Mouse (Mus musculus) liver, embryonic 11.5 days (tissue): ENCODE data around the gene Gas6. TPM values are rescaled to one million over a fixed set of nuclear protein-coding genes. Genes with fewer than 3 reads are reported as not detected.

ENCODE experiments used
- ATAC-seq: fragments of 200-750 bp; cut with Nextera tagmentation; replicated peaks from 2 replicates; pipeline ENCODE4 v1.8.0; 2017; ENCODE audit warnings: moderate number of reproducible peaks, mild to moderate bottlenecking, moderate TSS enrichment, moderate library complexity; ENCODE audit not compliant: low FRiP score
- DNase-seq: peaks from one replicate; pipeline ENCODE4 v3.0.0-alpha.2; 2017; ENCODE audit warnings: low spot score
- H3K27ac ChIP-seq: fragments of 300-500 bp; sonication (generic); 2 replicates; pipeline ENCODE4 v1.5.1; 2014; ENCODE audit warnings: mild to moderate bottlenecking, low read depth, low read length, control low read depth
- H3K27me3 ChIP-seq: fragments of 300-500 bp; sonication (generic); replicated peaks from 2 replicates; pipeline ENCODE4 v1.6.1; 2014; ENCODE audit warnings: low read length, mixed read lengths; ENCODE audit not compliant: control insufficient read depth, insufficient read depth
- H3K36me3 ChIP-seq: fragments of 300-500 bp; sonication (generic); 2 replicates; pipeline ENCODE4 v1.6.1; 2014; ENCODE audit warnings: mild to moderate bottlenecking, low read length, moderate library complexity, mixed read lengths; ENCODE audit not compliant: control insufficient read depth, insufficient read depth
- H3K4me1 ChIP-seq: fragments of 300-500 bp; sonication (generic); replicated peaks from 2 replicates; pipeline ENCODE4 v1.6.1; 2014; ENCODE audit warnings: low read length, mixed read lengths; ENCODE audit not compliant: control insufficient read depth, insufficient read depth
- H3K4me2 ChIP-seq: fragments of 300-500 bp; sonication (generic); 2 replicates; pipeline ENCODE4 v1.6.1; 2014; ENCODE audit warnings: mild to moderate bottlenecking, control low read depth, moderate library complexity
- H3K4me3 ChIP-seq: fragments of 300-500 bp; sonication (generic); 2 replicates; pipeline ENCODE4 v1.5.1; 2014; ENCODE audit warnings: low read depth, low read length, control low read depth
- H3K9ac ChIP-seq: fragments of 300-500 bp; sonication (generic); 2 replicates; pipeline ENCODE4 v1.6.1; 2014; ENCODE audit warnings: low read depth, low read length, control low read depth
- H3K9me3 ChIP-seq: fragments of 300-500 bp; sonication (generic); 2 replicates; pipeline ENCODE4 v1.6.1; 2016; ENCODE audit warnings: low read length, inconsistent platforms, mixed read lengths; ENCODE audit not compliant: control insufficient read depth
- WGBS: fragments of 180-500 bp; shearing (Covaris S2); extraction: QIAGEN DNeasy Blood & Tissue Kit; methylation state at CpG from one replicate; pipeline ENCODE4 v1.1.7; 2014; 5-methylcytosine and 5-hydroxymethylcytosine counted together
- polyA plus RNA-seq: library from polyadenylated mRNA; unstranded; fragments of >200 nt; fragmentation: Nextera tagmentation; extraction: Ambion mirVana; gene quantifications from 2 replicates; pipeline ENCODE4 v1.2.1, GENCODE M21; 2014

Gas6 gene
- polyA plus RNA-seq, 1 experiment from 2014 or later = 5.5 TPM

- DNase-seq = no peak
These were observed 75.1 kb downstream of the Gas6 start for GRCm38 (mm10) chr8:13419111-13419639.

GRCm38 (mm10) chr8:13415879-13416278 is 78.4 kb downstream of the Gas6 start:
- no peak overlapping the region for H3K27ac ChIP-seq
- no peak overlapping the region for H3K9ac ChIP-seq
- no peaks in the 10 kb centered on the region for H3K36me3 ChIP-seq
- H3K27me3 ChIP-seq = no peaks in the 10 kb centered on the region
- no peaks in the 10 kb centered on the region for H3K9me3 ChIP-seq
- no peaks in the 10 kb centered on the region for H3K4me1 ChIP-seq
- H3K4me2 ChIP-seq = no peak overlapping the region
- DNase-seq (no peak), ATAC-seq (no peak)
- 68% methylated on average over 10 of the region's 10 CpGs for WGBS
- no peak overlapping the region for H3K4me3 ChIP-seq

More at GRCm38 (mm10) chr8:13419111-13419639, 75.1 kb downstream of the Gas6 start:
- H3K4me2 ChIP-seq = no peak overlapping the region
- no peak overlapping the region for H3K27ac ChIP-seq
- no peaks in the 10 kb centered on the region for H3K36me3 ChIP-seq
- H3K4me3 ChIP-seq = no peak overlapping the region
- no peaks in the 10 kb centered on the region for H3K27me3 ChIP-seq
- H3K4me1 ChIP-seq = no peaks in the 10 kb centered on the region
- 65% methylated on average over 2 of the region's 2 CpGs for WGBS
- no peak for ATAC-seq
- H3K9ac ChIP-seq = no peak overlapping the region
- no peaks in the 10 kb centered on the region for H3K9me3 ChIP-seq

Other genes with a start within 250 kb of the Gas6 start
- gene Adprhl1, start 240.3 kb downstream of the Gas6 start, polyA plus RNA-seq = 0.70 TPM in 1 of 2 replicates, not detected in the other
- gene Dcun1d2, start 206.4 kb downstream of the Gas6 start, polyA plus RNA-seq = 20.9 and 22.0 TPM in 2 replicates
- 18.8 and 19.7 TPM in 2 replicates for gene Tmco3, start 206.3 kb downstream of the Gas6 start, polyA plus RNA-seq
- 217 and 230 TPM in 2 replicates for gene Tfdp1, start 155.7 kb downstream of the Gas6 start, polyA plus RNA-seq
- gene Atp4b, start 97.7 kb downstream of the Gas6 start, polyA plus RNA-seq = not detected in 2 replicates
- gene Grk1, start 89.4 kb downstream of the Gas6 start, polyA plus RNA-seq = 0.03 and 0.07 TPM in 2 replicates
- gene Tmem255b, start 59.3 kb downstream of the Gas6 start, polyA plus RNA-seq = not detected in 2 replicates
- not detected in 2 replicates for gene 1700029H14Rik, start 68.0 kb upstream of the Gas6 start, polyA plus RNA-seq
- 37.2 and 38.2 TPM in 2 replicates for gene Rasa3, start 183.1 kb upstream of the Gas6 start, polyA plus RNA-seq
- 0.19 TPM in 1 of 2 replicates, not detected in the other for gene Cfap97d2, start 211.4 kb upstream of the Gas6 start, polyA plus RNA-seq